In genomic region chr2:130839874-130840661, GRCm38 (mm10) we compare ENCODE assay signal across 8 mouse cellular contexts.
DNase-seq lines count a peak whose midpoint lies in the region; ATAC-seq lines count a peak whose summit lies in the region.

No protein-coding gene starts in this region.

- peak overlapping the region; percentile 97 for H3K4me3 ChIP-seq in hindbrain, embryonic 16.5 days (ENCODE audit: low read length)

- H3K27me3 ChIP-seq in hindbrain, embryonic 16.5 days (replicated peaks; ENCODE audit: control insufficient read depth, insufficient read depth, low read length), result no peaks in the 10 kb centered on the region

- no peaks in the 10 kb centered on the region for H3K9me3 ChIP-seq in hindbrain, embryonic 16.5 days (ENCODE audit: control insufficient read depth, low read length)

- peak overlapping the region; percentile 73 for H3K4me2 ChIP-seq in hindbrain, embryonic 16.5 days (ENCODE audit: low read length)

- peak overlapping the region; percentile 99 for H3K27ac ChIP-seq in hindbrain, embryonic 16.5 days (ENCODE audit: low read depth, low read length)

- H3K9ac ChIP-seq in hindbrain, embryonic 16.5 days (ENCODE audit: low read depth, low read length), result peak overlapping the region; percentile 99

- peak; percentile 34 for DNase-seq in WW6 (ENCODE audit: low read depth, low spot score)
- peak; percentile 82 to 83 for DNase-seq in cerebellum, postnatal 36 days
- DNase-seq in gastrocnemius, adult 18-20 months (ENCODE audit: low spot score), result peak; percentile 56
- DNase-seq in left cerebral cortex, adult 11 months (ENCODE audit: low spot score), result peak; percentile 68
- peak; percentile 79 for DNase-seq in lung, postnatal 36 days
- DNase-seq in retina, embryonic 14.5 days (ENCODE audit: low spot score), result peak; percentile 77
- peak; percentile 87 for DNase-seq in thymus, postnatal 4 days

- under 1% methylated on average over 58 of the region's 77 CpGs for WGBS in hindbrain, embryonic 16.5 days

- peak; percentile 83 for ATAC-seq in hindbrain, embryonic 16.5 days

- H3K36me3 ChIP-seq in hindbrain, embryonic 16.5 days (ENCODE audit: control insufficient read depth, insufficient read depth, low read length), result no peaks in the 10 kb centered on the region

- H3K4me1 ChIP-seq in hindbrain, embryonic 16.5 days (ENCODE audit: control insufficient read depth, insufficient read depth, low read depth, low read length), result peaks cover 14% of the 10 kb centered on the region

Comparison
In these comparisons a context has a peak if more than half of its experiments do, and no peak if none do; other contexts are left out.
1. Peak in every context shown above with its lines: DNase-seq, ATAC-seq, H3K4me3 ChIP-seq and H3K27ac ChIP-seq.
2. DNase-seq: peak in every context shown above with its lines; median percentile 87 in thymus, postnatal 4 days; 82 in cerebellum, postnatal 36 days; 79 in lung, postnatal 36 days; 77 in retina, embryonic 14.5 days; 68 in left cerebral cortex, adult 11 months; 56 in gastrocnemius, adult 18-20 months; 34 in WW6.